Mouse (Mus musculus): ENCODE measurements around the gene Boll. TPM values are rescaled to one million over a fixed set of nuclear protein-coding genes. Genes with fewer than 3 reads are reported as not detected.

The Boll gene
- polyA plus RNA-seq, 1 experiment from 2014 or later = 0.08 TPM

GRCm38 (mm10) chr1:55238496-55238895 is 124.8 kb downstream of the Boll start:
- Histone ChIP-seq H3K9ac (peak overlapping the region; percentile 91), H3K27me3 (no peaks in the 10 kb centered on the region), H3K4me2 (peak overlapping the region; percentile 97), H3K4me1 (replicated peaks) (peaks cover 45% of the 10 kb centered on the region), H3K4me3 (replicated peaks) (peak overlapping the region; percentile 91), H3K36me3 (peaks cover 4% of the 10 kb centered on the region; the same call in 1 of the 2 replicates), H3K27ac (peak overlapping the region; percentile 86), H3K9me3 (replicated peaks) (no peaks in the 10 kb centered on the region)
- peak; percentile 7 for DNase-seq
- ATAC-seq (ENCODE audit: low read depth) = no peak
- WGBS (ENCODE audit: insufficient replicate concordance) = 19% methylated on average over 13 of the region's 13 CpGs

- ATAC-seq (ENCODE audit: low read depth) (no peak; the same call in 1 of the 2 replicates), DNase-seq (peak; percentile 19)
- H3K9me3 ChIP-seq (replicated peaks) = no peaks in the 10 kb centered on the region
- peak overlapping the region; percentile 91 for H3K4me3 ChIP-seq (replicated peaks)
- peak overlapping the region; percentile 86 for H3K27ac ChIP-seq
- peak overlapping the region; percentile 91 for H3K9ac ChIP-seq
- H3K36me3 ChIP-seq = peaks cover 4% of the 10 kb centered on the region; the same call in 1 of the 2 replicates
- 0 out of 2 replicates have a peak, but pooled peaks cover 2% of the 10 kb centered on the region for H3K27me3 ChIP-seq
- peak overlapping the region; percentile 97 for H3K4me2 ChIP-seq
- H3K4me1 ChIP-seq (replicated peaks) = peaks cover 45% of the 10 kb centered on the region
- WGBS (ENCODE audit: insufficient replicate concordance) = under 1% methylated on average over 23 of the region's 23 CpGs
Measured at GRCm38 (mm10) chr1:55237643-55238161, 125.6 kb downstream of the Boll start.

GRCm38 (mm10) chr1:55236890-55237642 is 126.2 kb downstream of the Boll start, which contains the start of gene Mars2:
Gene Mars2, plus strand, starts transcription at chr1:55237177.
- H3K4me3 ChIP-seq (replicated peaks) = peak within 1 kb of the TSS; percentile 91
- peak within 1 kb of the TSS; percentile 91 for H3K9ac ChIP-seq
- 0 out of 2 replicates have a peak, but pooled peaks cover 2% of the 10 kb centered on the region for H3K27me3 ChIP-seq
- DNase-seq (peak; percentile 93), ATAC-seq (ENCODE audit: low read depth) (peak; percentile 97)
- H3K36me3 ChIP-seq = no peaks in the 10 kb centered on the region
- H3K9me3 ChIP-seq (replicated peaks) = no peaks in the 10 kb centered on the region
- under 1% methylated on average over 82 of the region's 82 CpGs for WGBS (ENCODE audit: insufficient replicate concordance)
- peak within 1 kb of the TSS; percentile 86 for H3K27ac ChIP-seq
- H3K4me2 ChIP-seq = peak within 1 kb of the TSS; percentile 97
- peaks cover 45% of the 10 kb centered on the region for H3K4me1 ChIP-seq (replicated peaks)

- 22% methylated on average over 5 of the region's 5 CpGs for WGBS (ENCODE audit: insufficient replicate concordance)
- Histone ChIP-seq H3K4me1 (replicated peaks) (peaks cover 40% of the 10 kb centered on the region), H3K9ac (peak overlapping the region; percentile 91), H3K9me3 (replicated peaks) (no peaks in the 10 kb centered on the region), H3K4me3 (replicated peaks) (peak overlapping the region; percentile 91), H3K27ac (peak overlapping the region; percentile 61), H3K27me3 (0 out of 2 replicates have a peak, but pooled peaks cover 2% of the 10 kb centered on the region), H3K4me2 (peak overlapping the region; percentile 97), H3K36me3 (no peaks in the 10 kb centered on the region)
- ATAC-seq (ENCODE audit: low read depth) (no peak), DNase-seq (no peak)
Measured at GRCm38 (mm10) chr1:55236487-55236886, 126.8 kb downstream of the Boll start.

GRCm38 (mm10) chr1:55234910-55235520 is 128.3 kb downstream of the Boll start:
- WGBS (ENCODE audit: insufficient replicate concordance) = 54% methylated on average over 16 of the region's 16 CpGs
- Histone ChIP-seq H3K4me3 (replicated peaks) (no peak overlapping the region), H3K4me1 (replicated peaks) (peaks cover 25% of the 10 kb centered on the region), H3K9me3 (replicated peaks) (no peaks in the 10 kb centered on the region), H3K27ac (no peak overlapping the region), H3K4me2 (no peak overlapping the region), H3K9ac (no peak overlapping the region), H3K36me3 (no peaks in the 10 kb centered on the region), H3K27me3 (0 out of 2 replicates have a peak, but pooled peaks cover 2% of the 10 kb centered on the region)
- no peak for DNase-seq
- no peak for ATAC-seq (ENCODE audit: low read depth)

- 67% methylated on average over 8 of the region's 8 CpGs for WGBS (ENCODE audit: insufficient replicate concordance)
- no peak overlapping the region for H3K27ac ChIP-seq
- no peak overlapping the region for H3K4me3 ChIP-seq (replicated peaks)
- no peaks in the 10 kb centered on the region for H3K4me1 ChIP-seq (replicated peaks)
- DNase-seq = no peak
- peaks cover 38% of the 10 kb centered on the region for H3K27me3 ChIP-seq
- H3K36me3 ChIP-seq = no peaks in the 10 kb centered on the region
- H3K4me2 ChIP-seq = no peak overlapping the region
- ATAC-seq (ENCODE audit: low read depth) = no peak
- no peak overlapping the region for H3K9ac ChIP-seq
- H3K9me3 ChIP-seq (replicated peaks) = no peaks in the 10 kb centered on the region
Measured at GRCm38 (mm10) chr1:55228256-55228884, 134.9 kb downstream of the Boll start.

DNA sequence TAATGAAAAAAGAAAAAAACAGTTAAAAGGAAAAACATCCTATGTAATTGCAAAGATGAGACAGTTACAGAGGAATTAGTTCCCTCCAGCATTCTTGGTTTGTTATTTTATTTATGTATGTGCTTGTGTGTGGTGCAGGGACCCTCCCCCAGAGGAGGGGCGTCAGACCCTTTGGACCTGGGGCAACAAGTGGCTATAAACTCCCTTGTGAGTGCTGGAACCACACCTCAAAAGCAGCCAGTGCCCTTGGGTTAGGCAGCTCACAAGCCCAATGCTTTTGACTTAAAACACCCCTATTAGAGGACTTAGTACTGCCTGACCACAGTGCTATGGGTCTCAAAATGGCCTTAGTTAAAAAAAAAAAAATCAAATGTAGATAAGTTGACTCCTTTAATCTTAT is 135.9 kb downstream of the Boll start:
- no peaks in the 10 kb centered on the region for H3K9me3 ChIP-seq (replicated peaks)
- DNase-seq = no peak
- WGBS (ENCODE audit: insufficient replicate concordance) = 37% methylated on average over 1 of the region's 1 CpGs

GRCm38 (mm10) chr1:55226011-55226857 is 137.0 kb downstream of the Boll start, which contains the start of gene Rftn2:
Gene Rftn2, minus strand, starts transcription at chr1:55226782.
- 6% methylated on average over 26 of the region's 26 CpGs for WGBS (ENCODE audit: insufficient replicate concordance)
- Histone ChIP-seq H3K36me3 (no peaks in the 10 kb centered on the region), H3K4me1 (replicated peaks) (no peaks in the 10 kb centered on the region), H3K9me3 (replicated peaks) (no peaks in the 10 kb centered on the region), H3K27ac (no peak within 1 kb of the TSS), H3K27me3 (peaks cover 45% of the 10 kb centered on the region), H3K4me3 (replicated peaks) (peak within 1 kb of the TSS; percentile 45), H3K9ac (peak within 1 kb of the TSS; percentile 11; the same call in 1 of the 2 replicates), H3K4me2 (peak within 1 kb of the TSS; percentile 52)
- DNase-seq (no peak), ATAC-seq (ENCODE audit: low read depth) (no peak)

More for the DNA sequence above, 135.9 kb downstream of the Boll start:
- Histone ChIP-seq H3K27ac (no peak overlapping the region), H3K4me1 (replicated peaks) (no peaks in the 10 kb centered on the region), H3K9ac (no peak overlapping the region), H3K4me3 (replicated peaks) (no peak overlapping the region), H3K36me3 (no peaks in the 10 kb centered on the region), H3K27me3 (peaks cover 45% of the 10 kb centered on the region), H3K4me2 (no peak overlapping the region)
- ATAC-seq (ENCODE audit: low read depth) = no peak

GRCm38 (mm10) chr1:55225398-55225797 is 137.9 kb downstream of the Boll start:
- ATAC-seq (ENCODE audit: low read depth) (no peak), DNase-seq (no peak)
- Histone ChIP-seq H3K27ac (no peak overlapping the region), H3K9me3 (replicated peaks) (no peaks in the 10 kb centered on the region), H3K36me3 (no peaks in the 10 kb centered on the region), H3K4me1 (replicated peaks) (no peaks in the 10 kb centered on the region), H3K4me2 (0 out of 2 replicates have a peak overlapping the region, but pooled peaks have one; percentile 8), H3K4me3 (replicated peaks) (0 out of 2 replicates have a peak overlapping the region, but pooled peaks have one; percentile 18), H3K27me3 (peaks cover 45% of the 10 kb centered on the region), H3K9ac (no peak overlapping the region)
- WGBS (ENCODE audit: insufficient replicate concordance) = 62% methylated on average over 3 of the region's 3 CpGs

GRCm38 (mm10) chr1:55224111-55224510 is 139.2 kb downstream of the Boll start:
- Histone ChIP-seq H3K36me3 (no peaks in the 10 kb centered on the region), H3K9ac (no peak overlapping the region), H3K4me1 (replicated peaks) (no peaks in the 10 kb centered on the region), H3K27ac (no peak overlapping the region), H3K4me3 (replicated peaks) (no peak overlapping the region), H3K9me3 (replicated peaks) (no peaks in the 10 kb centered on the region), H3K4me2 (no peak overlapping the region), H3K27me3 (peaks cover 45% of the 10 kb centered on the region)
- WGBS (ENCODE audit: insufficient replicate concordance) = 67% methylated on average over 11 of the region's 11 CpGs
- ATAC-seq (ENCODE audit: low read depth) (no peak), DNase-seq (no peak)
